Comparison of ENCODE assay signal across 17 mouse cellular contexts in the genomic region with DNA sequence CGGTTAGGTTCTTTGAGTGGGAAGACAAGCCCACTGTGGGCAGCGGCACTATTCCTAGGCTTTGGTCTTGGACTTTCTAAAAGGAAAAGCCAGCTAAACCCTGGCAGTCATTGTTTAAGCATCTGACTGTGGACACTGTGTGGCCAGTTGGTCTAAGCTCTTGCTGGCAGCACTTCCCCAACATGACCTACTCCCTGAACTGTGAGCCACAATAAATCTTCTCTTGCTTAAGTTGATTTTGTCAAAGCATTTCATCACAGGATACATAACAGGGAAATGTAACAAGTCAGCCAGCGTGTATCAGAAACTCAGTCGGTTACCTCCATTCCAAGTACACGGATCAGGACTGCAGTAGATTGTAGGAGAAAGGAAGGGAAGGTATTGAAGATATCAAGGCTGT.
"Had no signal": no experiment of that assay in that cellular context is flagged by ENCODE, and none has a peak within 500 bp of the region (broad histone marks: within the 10 kb centered on the region; RNA-seq: fewer than 3 reads in every experiment).

No protein-coding gene starts in this region.

- H3K27me3 ChIP-seq: midbrain, embryonic 13.5 days; midbrain, embryonic 15.5 days; neural tube, embryonic 12.5 days had no signal

- H3K27ac ChIP-seq: macrophage; midbrain, embryonic 13.5 days; midbrain, embryonic 15.5 days; neural tube, embryonic 12.5 days had no signal

- H3K9me3 ChIP-seq: megakaryocyte, embryonic 14.5 days; midbrain, embryonic 13.5 days; midbrain, embryonic 15.5 days; neural tube, embryonic 12.5 days had no signal

- H3K4me3 ChIP-seq: megakaryocyte, embryonic 14.5 days; midbrain, embryonic 13.5 days; midbrain, embryonic 15.5 days; neural tube, embryonic 12.5 days had no signal

- DNase-seq: lung, adult 18-20 months; lung, embryonic 14.5 days; lung, postnatal 10 days; lung, postnatal 36 days; retina, postnatal 1 day; right cerebral cortex, adult 18-20 months; right cerebral cortex, postnatal 25 days; right cerebral cortex, postnatal 4 days; spleen, adult 18-20 months; thymus, adult 18-20 months; thymus, postnatal 14 days; thymus, postnatal 36 days had no signal

- H3K36me3 ChIP-seq: midbrain, embryonic 13.5 days; midbrain, embryonic 15.5 days; neural tube, embryonic 12.5 days had no signal

- H3K9ac ChIP-seq: lung, embryonic 14.5 days; midbrain, embryonic 13.5 days; midbrain, embryonic 15.5 days; neural tube, embryonic 12.5 days had no signal

- ATAC-seq: midbrain, embryonic 13.5 days; midbrain, embryonic 15.5 days had no signal
